In the genomic region with DNA sequence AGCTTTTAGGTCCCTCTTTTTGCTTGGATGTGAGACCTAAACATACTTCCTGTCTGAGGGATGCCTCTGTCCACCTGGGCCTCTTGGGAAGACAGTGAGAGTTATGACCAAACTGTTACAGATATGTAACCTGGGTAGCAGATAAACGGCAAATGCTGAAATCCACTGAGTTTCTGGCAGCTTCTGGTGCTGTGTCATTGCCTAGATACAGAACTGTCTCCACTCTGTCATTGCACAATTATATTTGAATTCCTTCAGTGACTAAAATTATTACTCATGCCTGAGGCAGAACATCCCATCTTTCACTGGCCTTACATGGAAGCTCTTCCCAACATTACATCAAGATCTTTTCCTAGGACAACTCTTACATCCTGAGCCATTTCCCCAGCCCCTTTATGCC, we compare ENCODE assay signal across 26 mouse cellular contexts.
DNase-seq lines count a peak whose midpoint lies in the region; ATAC-seq and TF ChIP-seq lines count a peak whose summit lies in the region.
"Had no signal": no experiment of that assay in that cellular context is flagged by ENCODE, and none has a peak within 500 bp of the region (broad histone marks: within the 10 kb centered on the region; RNA-seq: fewer than 3 reads in every experiment).

No protein-coding gene starts in this region.

- H3K36me3 ChIP-seq in midbrain, embryonic 11.5 days (ENCODE audit: control insufficient read depth, insufficient read depth, low read length): no peaks in the 10 kb centered on the region
- H3K36me3 ChIP-seq: embryonic facial prominence, embryonic 13.5 days; embryonic facial prominence, embryonic 15.5 days; forebrain, embryonic 15.5 days; G1E had no signal

- no peak overlapping the region for H3K4me2 ChIP-seq in midbrain, embryonic 11.5 days
- H3K4me2 ChIP-seq: embryonic facial prominence, embryonic 13.5 days; embryonic facial prominence, embryonic 15.5 days; forebrain, embryonic 13.5 days; forebrain, embryonic 15.5 days had no signal

- H3K4me3 ChIP-seq in embryonic fibroblast, embryonic 13.5 days (ENCODE audit: insufficient read depth, low read length): no peak overlapping the region
- no peak overlapping the region for H3K4me3 ChIP-seq in midbrain, embryonic 11.5 days (ENCODE audit: low read depth, low read length)
- H3K4me3 ChIP-seq: embryonic facial prominence, embryonic 13.5 days; embryonic facial prominence, embryonic 15.5 days; forebrain, embryonic 13.5 days; forebrain, embryonic 15.5 days had no signal

- H3K9me3 ChIP-seq in midbrain, embryonic 11.5 days (ENCODE audit: control insufficient read depth, low read length): no peaks in the 10 kb centered on the region
- H3K9me3 ChIP-seq: embryonic facial prominence, embryonic 13.5 days; embryonic facial prominence, embryonic 15.5 days; forebrain, embryonic 13.5 days; forebrain, embryonic 15.5 days had no signal

- no peak for TF ChIP-seq CTCF in embryonic fibroblast, embryonic 13.5 days (IDR thresholded peaks at IDR 0.05; ENCODE audit: borderline replicate concordance, insufficient read depth, low read length)

- no peak overlapping the region for H3K9ac ChIP-seq in midbrain, embryonic 11.5 days (ENCODE audit: low read length)
- H3K9ac ChIP-seq: embryonic facial prominence, embryonic 13.5 days; embryonic facial prominence, embryonic 15.5 days; forebrain, embryonic 13.5 days; forebrain, embryonic 15.5 days; forebrain, postnatal 0 days had no signal

- no peaks in the 10 kb centered on the region for H3K27me3 ChIP-seq in midbrain, embryonic 11.5 days (ENCODE audit: control insufficient read depth, insufficient read depth, low read length)
- H3K27me3 ChIP-seq: CH12.LX; embryonic facial prominence, embryonic 13.5 days; embryonic facial prominence, embryonic 15.5 days; forebrain, embryonic 13.5 days; forebrain, embryonic 15.5 days had no signal

- TF ChIP-seq POLR2A in embryonic fibroblast, embryonic 13.5 days (IDR thresholded peaks at IDR 0.05; ENCODE audit: low read depth, low read length): no peak

- H3K4me1 ChIP-seq in embryonic fibroblast, embryonic 13.5 days (ENCODE audit: control insufficient read depth, insufficient read depth, low read length): no peaks in the 10 kb centered on the region; the same call in 1 of the 2 replicates
- no peaks in the 10 kb centered on the region for H3K4me1 ChIP-seq in midbrain, embryonic 11.5 days (ENCODE audit: control insufficient read depth, insufficient read depth, low read length)
- H3K4me1 ChIP-seq: embryonic facial prominence, embryonic 13.5 days; embryonic facial prominence, embryonic 15.5 days; forebrain, embryonic 13.5 days; forebrain, embryonic 15.5 days had no signal

- WGBS in midbrain, embryonic 11.5 days: 92% methylated on average over 1 of the region's 1 CpGs

- 0 out of 2 replicates have a peak overlapping the region, but pooled peaks have one; percentile 45 for H3K27ac ChIP-seq in embryonic fibroblast, embryonic 13.5 days (ENCODE audit: insufficient read depth, low read length)
- H3K27ac ChIP-seq in midbrain, embryonic 11.5 days (ENCODE audit: low read depth, low read length): no peak overlapping the region
- H3K27ac ChIP-seq: embryonic facial prominence, embryonic 13.5 days; embryonic facial prominence, embryonic 15.5 days; forebrain, embryonic 13.5 days; forebrain, embryonic 15.5 days had no signal

- no peak for ATAC-seq in midbrain, embryonic 11.5 days (ENCODE audit: low FRiP score)
- ATAC-seq: activated CD4-positive, CD25-positive, alpha-beta regulatory T cell, adult 4 months; CD4-positive, CD25-positive, alpha-beta regulatory T cell, adult 4 months; forebrain, embryonic 13.5 days; forebrain, embryonic 15.5 days; forebrain, postnatal 0 days; Patski had no signal

- DNase-seq in adrenal gland, postnatal 36 days: peak; percentile 11 to 22
- no peak for DNase-seq in adrenal gland, postnatal 4 days (ENCODE audit: low spot score in 2 of 2)
- DNase-seq in 3T3-L1 (ENCODE audit: low read depth, low spot score) (peak; percentile 59), liver (no peak)
- DNase-seq in Muller cell, postnatal 12 days (ENCODE audit: inconsistent ontology term): peak; percentile 23
- no peak for DNase-seq in midbrain, embryonic 11.5 days (ENCODE audit: low spot score, missing footprints)
- DNase-seq: adrenal gland, postnatal 10 days; B cell, adult 2 months; cerebellum, adult 11 months; cerebellum, adult 18-20 months; cerebellum, adult 8-10 months; cerebellum, adult 9-11 months; cerebellum, postnatal 14 days; cerebellum, postnatal 36 days; embryo, embryonic 11 days; forebrain, postnatal 0 days had no signal

Comparison
In these comparisons a context has a peak if more than half of its experiments do, and no peak if none do; other contexts are left out.
1. DNase-seq: peak in adrenal gland, postnatal 36 days (2 of 2), 3T3-L1 (single experiment) and Muller cell, postnatal 12 days (single experiment); none in adrenal gland, postnatal 4 days (0 of 2), liver (single experiment) and midbrain, embryonic 11.5 days (single experiment).